Mouse (Mus musculus) splenic B cell, adult 2 months (primary cell): ENCODE data around the gene 4933430I17Rik.

Experiments used
- DNase-seq: peaks from one replicate; pipeline ENCODE4 v3.0.0-alpha.2; 2011; ENCODE audit warnings: low read depth, low spot score
- H3K27me3 ChIP-seq: 2 replicates; pipeline ENCODE4 v1.6.1; 2012; ENCODE audit warnings: mild to moderate bottlenecking, low read length, moderate library complexity, mixed read lengths; ENCODE audit not compliant: control insufficient read depth, poor library complexity, insufficient read depth, severe bottlenecking
- H3K36me3 ChIP-seq: 2 replicates; pipeline ENCODE4 v1.6.1; 2012; ENCODE audit warnings: mild to moderate bottlenecking, low read length, moderate library complexity, mixed read lengths; ENCODE audit not compliant: control insufficient read depth, poor library complexity, insufficient read depth, severe bottlenecking

4933430I17Rik gene

GRCm38 (mm10) chr4:62516579-62516978, 8.6 kb upstream of the 4933430I17Rik start:
- DNase-seq: no peak
- H3K36me3 ChIP-seq: no peaks in the 10 kb centered on the region; the same call in 1 of the 2 replicates

GRCm38 (mm10) chr4:62517046-62517445, 8.1 kb upstream of the 4933430I17Rik start:
- no peaks in the 10 kb centered on the region; the same call in 1 of the 2 replicates for H3K36me3 ChIP-seq
- no peaks in the 10 kb centered on the region for H3K27me3 ChIP-seq
- DNase-seq: no peak

More at GRCm38 (mm10) chr4:62516579-62516978, 8.6 kb upstream of the 4933430I17Rik start:
- H3K27me3 ChIP-seq: no peaks in the 10 kb centered on the region

- Histone ChIP-seq H3K27me3 (no peaks in the 10 kb centered on the region), H3K36me3 (no peaks in the 10 kb centered on the region)
- no peak for DNase-seq
Measured at GRCm38 (mm10) chr4:62517538-62518415, 7.4 kb upstream of the 4933430I17Rik start.

- no peaks in the 10 kb centered on the region for H3K36me3 ChIP-seq
- peak; percentile 45 for DNase-seq
Measured at GRCm38 (mm10) chr4:62518416-62519121, 6.6 kb upstream of the 4933430I17Rik start.

GRCm38 (mm10) chr4:62519122-62519848, 5.9 kb upstream of the 4933430I17Rik start:
- H3K27me3 ChIP-seq: no peaks in the 10 kb centered on the region
- no peak for DNase-seq
- no peaks in the 10 kb centered on the region for H3K36me3 ChIP-seq

More at GRCm38 (mm10) chr4:62518416-62519121, 6.6 kb upstream of the 4933430I17Rik start:
- no peaks in the 10 kb centered on the region for H3K27me3 ChIP-seq

- H3K36me3 ChIP-seq: no peaks in the 10 kb centered on the region
- peak; percentile 62 for DNase-seq
- no peaks in the 10 kb centered on the region for H3K27me3 ChIP-seq
Measured at GRCm38 (mm10) chr4:62519849-62520233, 5.3 kb upstream of the 4933430I17Rik start, which contains the start of gene Alad. Gene Alad, minus strand, starts transcription at chr4:62519918.

- no peaks in the 10 kb centered on the region for H3K27me3 ChIP-seq
- H3K36me3 ChIP-seq: no peaks in the 10 kb centered on the region
- no peak for DNase-seq
Measured at GRCm38 (mm10) chr4:62520892-62521400, 4.2 kb upstream of the 4933430I17Rik start.

GRCm38 (mm10) chr4:62525489-62525811, 281 bp downstream of the 4933430I17Rik start:
- DNase-seq: no peak
- H3K36me3 ChIP-seq: no peaks in the 10 kb centered on the region
- H3K27me3 ChIP-seq: no peaks in the 10 kb centered on the region

- Histone ChIP-seq H3K27me3 (no peaks in the 10 kb centered on the region), H3K36me3 (no peaks in the 10 kb centered on the region)
- DNase-seq: no peak
Measured at GRCm38 (mm10) chr4:62526256-62526655, 1.1 kb downstream of the 4933430I17Rik start.

GRCm38 (mm10) chr4:62527655-62528054, 2.5 kb downstream of the 4933430I17Rik start:
- H3K36me3 ChIP-seq: no peaks in the 10 kb centered on the region
- no peak for DNase-seq
- no peaks in the 10 kb centered on the region for H3K27me3 ChIP-seq

- no peaks in the 10 kb centered on the region for H3K36me3 ChIP-seq
- DNase-seq: no peak
- H3K27me3 ChIP-seq: no peaks in the 10 kb centered on the region
Measured at GRCm38 (mm10) chr4:62533729-62534128, 8.6 kb downstream of the 4933430I17Rik start.

- DNase-seq: no peak
- Histone ChIP-seq H3K36me3 (no peaks in the 10 kb centered on the region), H3K27me3 (no peaks in the 10 kb centered on the region)
Measured at GRCm38 (mm10) chr4:62541802-62542201, 16.6 kb downstream of the 4933430I17Rik start.

GRCm38 (mm10) chr4:62543782-62544181, 18.6 kb downstream of the 4933430I17Rik start:
- DNase-seq: no peak
- no peaks in the 10 kb centered on the region for H3K36me3 ChIP-seq
- no peaks in the 10 kb centered on the region for H3K27me3 ChIP-seq

GRCm38 (mm10) chr4:62544801-62545200, 19.6 kb downstream of the 4933430I17Rik start:
- no peak for DNase-seq
- H3K36me3 ChIP-seq: no peaks in the 10 kb centered on the region
- H3K27me3 ChIP-seq: no peaks in the 10 kb centered on the region
